Comparison of ENCODE assay signal across 7 mouse cellular contexts in the genomic region with DNA sequence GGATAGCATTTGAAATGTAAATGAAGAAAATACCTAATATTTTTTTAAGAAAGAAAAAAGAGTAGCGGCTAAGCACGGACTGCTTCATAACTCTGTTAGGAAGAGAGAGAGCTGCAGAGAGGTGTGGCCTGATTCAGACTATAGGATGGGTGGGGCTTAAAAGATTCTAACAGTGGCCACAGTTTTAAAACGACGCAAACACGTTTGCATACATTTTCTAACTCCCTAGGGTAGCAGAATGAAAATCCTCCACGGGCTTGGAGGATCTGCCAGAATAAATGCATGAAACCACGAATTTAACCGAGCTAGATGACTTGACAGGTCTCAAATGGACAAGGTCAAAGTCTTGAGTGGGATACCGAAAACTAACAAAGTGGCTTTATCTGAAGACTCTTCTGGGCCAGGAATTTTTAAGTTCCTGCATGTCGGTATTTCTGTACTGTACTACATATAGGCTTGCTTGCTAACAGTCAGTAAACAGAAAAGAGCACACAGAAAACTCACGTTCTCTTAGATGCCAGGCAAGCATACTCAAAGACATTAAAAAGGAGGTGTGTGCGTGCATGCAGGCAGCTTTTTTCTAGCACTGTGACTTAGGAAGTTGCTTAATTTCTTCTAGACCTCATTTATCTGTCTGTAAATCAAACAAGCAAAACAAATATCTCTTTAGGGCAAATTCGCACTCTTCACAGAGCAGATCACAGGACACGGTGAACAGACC. TPM values are rescaled to one million over a fixed set of nuclear protein-coding genes. Genes with fewer than 3 reads are reported as not detected.
DNase-seq lines count a peak whose midpoint lies in the region; ATAC-seq lines count a peak whose summit lies in the region.

No protein-coding gene starts in this region.

- no peak overlapping the region for H3K9ac ChIP-seq in forebrain, embryonic 11.5 days (ENCODE audit: low read length)
- H3K9ac ChIP-seq in stomach, embryonic 14.5 days (replicated peaks; ENCODE audit: low read depth, low read length) = no peak overlapping the region

- H3K27me3 ChIP-seq in forebrain, embryonic 11.5 days (ENCODE audit: control insufficient read depth, insufficient read depth, low read length) = peaks cover 8% of the 10 kb centered on the region; the same call in 1 of the 2 replicates
- no peaks in the 10 kb centered on the region for H3K27me3 ChIP-seq in stomach, embryonic 14.5 days (ENCODE audit: control insufficient read depth, insufficient read depth, low read length)

- peaks cover 8% of the 10 kb centered on the region; the same call in 1 of the 2 replicates for H3K4me1 ChIP-seq in forebrain, embryonic 11.5 days (replicated peaks; ENCODE audit: control insufficient read depth, insufficient read depth, low read length)
- peaks cover 8% of the 10 kb centered on the region; the same call in 1 of the 2 replicates for H3K4me1 ChIP-seq in stomach, embryonic 14.5 days (ENCODE audit: control insufficient read depth, insufficient read depth, low read length)

- no peak overlapping the region for H3K27ac ChIP-seq in forebrain, embryonic 11.5 days (ENCODE audit: low read depth, low read length)
- H3K27ac ChIP-seq in stomach, embryonic 14.5 days (ENCODE audit: low read length) = no peak overlapping the region

- WGBS in forebrain, embryonic 11.5 days = 30% methylated on average over 14 of the region's 14 CpGs
- 24% methylated on average over 14 of the region's 14 CpGs for WGBS in stomach, embryonic 14.5 days

- peak; percentile 77 for DNase-seq in A20 (ENCODE audit: low read depth, low spot score)
- peak; percentile 65 for DNase-seq in CD4-positive helper T cell, adult 2 months (ENCODE audit: low read depth, low spot score)
- no peak for DNase-seq in forebrain, embryonic 11.5 days (ENCODE audit: low spot score)
- peak; percentile 42 for DNase-seq in liver
- no peak for DNase-seq in spleen, adult 12 weeks (ENCODE audit: low spot score)
- no peak for DNase-seq in adipocyte (ENCODE audit: low spot score)

- H3K4me3 ChIP-seq in forebrain, embryonic 11.5 days (ENCODE audit: low read depth, low read length) = peak overlapping the region; percentile 61; the same call in 1 of the 2 replicates
- H3K4me3 ChIP-seq in stomach, embryonic 14.5 days (ENCODE audit: low read depth, low read length) = peak overlapping the region; percentile 84

- H3K36me3 ChIP-seq in forebrain, embryonic 11.5 days (ENCODE audit: control insufficient read depth, insufficient read depth, low read length) = no peaks in the 10 kb centered on the region
- no peaks in the 10 kb centered on the region for H3K36me3 ChIP-seq in stomach, embryonic 14.5 days (ENCODE audit: control insufficient read depth, insufficient read depth, low read length)

- no peaks in the 10 kb centered on the region for H3K9me3 ChIP-seq in forebrain, embryonic 11.5 days (ENCODE audit: control insufficient read depth, low read length)
- no peaks in the 10 kb centered on the region for H3K9me3 ChIP-seq in stomach, embryonic 14.5 days (ENCODE audit: control insufficient read depth, low read depth, low read length)

- ATAC-seq in forebrain, embryonic 11.5 days (replicated peaks; ENCODE audit: low FRiP score) = peak; percentile 44
- ATAC-seq in stomach, embryonic 14.5 days (ENCODE audit: insufficient number of reproducible peaks, insufficient read depth, low FRiP score, low read depth) = no peak

- peak overlapping the region; percentile 73; the same call in 1 of the 2 replicates for H3K4me2 ChIP-seq in forebrain, embryonic 11.5 days (ENCODE audit: low read depth, low read length, severe bottlenecking)
- H3K4me2 ChIP-seq in stomach, embryonic 14.5 days (replicated peaks; ENCODE audit: low read depth, low read length) = peak overlapping the region; percentile 92

RNA-seq across cellular contexts. Expression of gene Creg1, which starts 0.5 kb away (rescaled TPM):
- polyA plus RNA-seq in forebrain, embryonic 11.5 days (2014; fragmentation: Nextera tagmentation; extraction: Ambion mirVana) = 28.9 and 35.3 TPM in 2 replicates
- 62.0 and 63.4 TPM in 2 replicates for polyA plus RNA-seq in stomach, embryonic 14.5 days (2014; fragmentation: Nextera tagmentation; extraction: Ambion mirVana)

RNA-seq across cellular contexts. Expression of gene Cd247, which starts 25.4 kb away (rescaled TPM):
- polyA plus RNA-seq in forebrain, embryonic 11.5 days (2014; fragmentation: Nextera tagmentation; extraction: Ambion mirVana) = 1.7 and 2.5 TPM in 2 replicates
- polyA plus RNA-seq in stomach, embryonic 14.5 days (2014; fragmentation: Nextera tagmentation; extraction: Ambion mirVana) = 0.80 and 1.5 TPM in 2 replicates

RNA-seq across cellular contexts. Expression of gene Rcsd1, which starts 53.5 kb away (rescaled TPM):
- polyA plus RNA-seq in forebrain, embryonic 11.5 days (2014; fragmentation: Nextera tagmentation; extraction: Ambion mirVana) = 6.4 and 7.2 TPM in 2 replicates
- polyA plus RNA-seq in stomach, embryonic 14.5 days (2014; fragmentation: Nextera tagmentation; extraction: Ambion mirVana) = 37.2 and 44.0 TPM in 2 replicates

Comparison
In these comparisons a context has a peak if more than half of its experiments do, and no peak if none do; other contexts are left out.
1. DNase-seq: peak in A20 (single experiment), CD4-positive helper T cell, adult 2 months (single experiment) and liver (single experiment); none in forebrain, embryonic 11.5 days (single experiment), spleen, adult 12 weeks (single experiment) and adipocyte (single experiment).